Mouse (Mus musculus): Measurements from ENCODE around the gene Vps13a.
"Not testable (repeated sequence)": the region's sequence is repeated elsewhere in the genome, so short reads cannot be mapped to it uniquely, and the experiment has no call there.

The Vps13a gene

DNA sequence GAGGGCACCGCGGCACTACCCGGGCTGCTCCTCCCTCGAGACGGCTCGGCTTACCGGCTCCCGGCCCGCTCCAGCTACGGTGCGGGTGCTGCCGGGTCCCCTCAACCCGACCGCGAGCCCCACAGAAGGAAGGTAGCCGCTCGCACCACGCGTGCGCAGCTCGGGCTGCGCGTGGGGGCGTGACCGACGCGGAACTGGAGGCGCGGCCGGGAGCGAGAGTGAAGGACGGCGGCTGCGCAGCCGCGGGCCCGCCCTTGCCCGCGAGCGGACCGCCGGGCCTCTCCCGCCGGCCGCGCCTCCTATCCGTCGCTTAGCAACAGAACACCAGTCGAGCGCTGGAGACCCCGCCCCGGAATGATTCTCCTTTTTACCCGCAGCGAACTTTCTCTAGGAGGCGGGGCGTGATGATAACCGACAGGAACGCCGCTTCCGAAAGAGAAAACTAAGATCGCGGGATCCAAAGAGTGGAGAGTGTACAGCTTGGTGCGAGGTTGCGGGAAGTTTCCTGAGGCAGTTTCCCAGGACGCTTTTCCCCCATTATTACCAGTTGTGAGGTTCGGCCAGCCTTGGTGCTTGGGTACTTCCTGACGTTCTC is at the start of gene Vps13a:
Gene Vps13a (minus strand): TSS at position 144 of the 595 bp plus-strand sequence.
- DNase-seq (ENCODE audit: low read depth, low spot score), result peak; percentile 94

DNA sequence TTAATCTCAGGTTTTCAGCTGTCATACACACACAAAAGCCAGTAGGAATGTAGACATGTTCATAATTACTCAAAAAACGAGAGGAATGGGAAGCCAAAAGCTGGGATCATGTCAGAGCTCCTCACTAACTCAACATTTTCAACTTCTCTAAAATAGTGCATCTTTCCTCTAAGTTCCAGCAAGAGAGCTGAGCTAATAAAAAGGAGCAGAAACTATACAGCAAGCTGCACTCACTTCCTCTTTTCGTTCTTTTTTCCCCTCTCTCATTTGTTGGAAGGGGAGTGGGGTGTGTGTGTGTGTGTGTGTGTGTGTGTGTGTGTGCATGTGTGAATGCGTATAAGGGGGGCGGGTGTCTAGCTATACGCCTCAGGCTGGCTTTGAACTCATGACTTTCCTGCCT is 46.9 kb upstream of the Vps13a start:
- DNase-seq (ENCODE audit: low read depth, low spot score), result no peak

DNA sequence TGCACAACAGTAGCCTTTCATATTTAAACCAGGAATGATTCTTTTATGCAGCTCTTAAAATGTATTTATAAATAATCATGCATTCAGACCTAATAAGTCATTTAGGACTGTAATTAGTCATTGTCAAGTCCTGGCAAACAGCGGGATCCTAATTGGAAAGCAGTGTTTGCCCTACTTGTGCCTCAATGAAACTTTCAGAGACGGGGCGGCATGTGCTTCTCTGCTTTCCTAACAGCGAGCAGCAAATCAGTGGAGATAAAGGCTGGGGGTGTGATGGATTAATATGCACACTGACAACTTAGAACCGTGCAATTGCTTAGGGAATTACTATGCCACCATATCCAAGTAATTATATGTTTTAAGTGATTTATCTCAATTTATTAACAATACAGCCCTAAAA is 44.5 kb upstream of the Vps13a start:
- DNase-seq (ENCODE audit: low read depth, low spot score), result no peak

DNA sequence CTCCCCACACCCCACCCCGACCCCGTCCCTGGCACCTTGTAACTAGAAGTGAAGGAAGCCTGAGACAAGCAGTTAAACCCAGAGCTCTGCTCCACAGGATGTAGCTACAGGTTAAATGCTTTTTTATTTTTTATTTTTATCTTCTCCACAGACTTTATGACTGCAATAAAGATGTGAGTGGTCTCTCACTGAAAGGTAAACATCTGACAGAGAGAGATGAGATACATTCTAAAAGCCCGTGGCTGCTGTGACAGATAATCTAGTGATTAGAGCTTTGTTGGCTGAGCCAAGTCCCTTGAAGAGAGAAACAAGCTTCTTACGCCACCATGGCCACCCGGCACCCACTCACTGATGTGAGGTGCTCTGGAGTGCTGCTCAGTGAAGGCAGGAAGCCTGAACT is 34.1 kb upstream of the Vps13a start:
- DNase-seq (ENCODE audit: low read depth, low spot score), result no peak

DNA sequence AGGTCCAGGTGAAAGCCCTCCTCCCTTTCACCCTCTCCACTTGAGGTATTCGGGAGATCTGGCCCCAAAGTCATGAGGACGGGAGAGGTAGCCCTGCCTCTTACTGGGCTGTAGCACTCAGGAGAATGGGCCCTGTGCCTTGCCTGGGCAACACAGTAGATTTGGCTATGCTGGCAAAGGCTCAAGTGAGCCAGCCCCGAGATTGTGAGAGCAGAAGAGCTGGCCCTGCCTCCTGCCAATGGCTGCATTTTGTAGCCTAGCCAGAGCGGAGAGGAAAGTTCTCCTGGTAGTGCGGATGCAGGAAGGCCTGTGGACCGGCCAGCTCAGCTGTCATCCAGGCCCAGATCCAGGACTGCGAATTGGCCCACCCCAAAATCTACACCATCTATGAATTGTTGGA is 32.6 kb upstream of the Vps13a start:
- no peak for DNase-seq (ENCODE audit: low read depth, low spot score)

DNA sequence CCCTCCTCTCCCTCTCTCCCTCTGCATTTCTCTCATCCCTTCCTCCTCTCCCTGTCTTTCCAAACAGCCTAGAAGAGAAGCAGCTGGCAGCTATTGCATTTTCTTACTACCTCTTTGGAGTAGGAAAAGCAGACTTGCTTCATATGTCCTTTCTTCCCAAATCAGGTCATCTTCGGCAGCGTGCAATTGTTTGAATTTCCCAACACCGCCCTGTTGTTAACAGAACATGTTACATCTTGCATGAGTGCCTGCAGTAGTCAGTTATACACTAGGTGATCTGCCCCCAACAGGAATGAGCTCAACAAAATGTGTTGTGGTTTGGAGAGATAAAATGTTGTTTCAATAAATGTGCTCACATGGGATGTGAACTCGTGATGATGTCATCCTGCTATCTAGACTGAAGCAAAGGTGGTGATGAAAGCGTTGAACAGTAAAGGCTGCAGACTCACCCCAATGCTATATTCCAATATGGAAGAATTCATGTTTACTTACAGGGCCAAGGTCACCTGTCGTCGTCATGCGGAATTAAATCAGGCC is 31.4 kb upstream of the Vps13a start:
- no peak for DNase-seq (ENCODE audit: low read depth, low spot score)

DNA sequence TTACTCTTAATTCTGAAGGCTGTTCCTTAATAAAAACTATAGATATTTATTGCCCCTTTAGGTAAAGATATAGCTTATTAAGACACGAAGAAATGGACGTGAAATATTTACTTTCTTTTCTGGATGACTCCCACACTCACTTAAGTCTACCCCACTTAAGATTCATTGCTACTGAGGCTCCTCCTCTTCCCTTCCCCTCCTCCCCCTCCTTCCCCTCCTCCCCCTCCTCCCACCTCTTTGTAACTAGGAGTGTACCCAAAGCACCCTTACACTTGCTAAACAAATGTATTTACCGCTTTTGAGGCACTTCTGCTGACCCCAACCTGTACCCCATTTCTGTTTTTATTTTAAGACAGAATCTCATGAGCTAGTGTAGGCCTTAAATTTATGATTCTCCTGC is 24.4 kb upstream of the Vps13a start:
- no peak for DNase-seq (ENCODE audit: low read depth, low spot score)

DNA sequence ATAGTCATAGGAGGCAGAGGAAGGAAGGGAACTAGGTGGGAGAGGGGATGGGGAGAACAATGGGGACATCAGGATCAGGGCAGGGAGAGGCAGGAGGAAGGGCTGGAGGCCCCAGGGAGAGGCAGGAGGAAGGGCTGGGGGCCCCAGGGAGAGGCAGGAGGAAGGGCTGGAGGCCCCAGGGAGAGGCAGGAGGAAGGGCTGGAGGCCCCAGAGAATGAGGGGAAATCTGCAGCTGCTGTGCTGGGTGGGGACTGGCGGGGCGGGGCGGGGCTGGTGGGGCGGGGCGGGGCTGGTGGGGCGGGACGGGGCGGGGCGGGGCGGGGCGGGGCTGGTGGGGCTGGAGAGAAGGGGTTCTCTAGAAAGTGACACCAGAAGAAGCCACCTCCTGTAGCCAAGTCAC is 23.8 kb upstream of the Vps13a start:
- DNase-seq (ENCODE audit: low read depth, low spot score), result no peak

DNA sequence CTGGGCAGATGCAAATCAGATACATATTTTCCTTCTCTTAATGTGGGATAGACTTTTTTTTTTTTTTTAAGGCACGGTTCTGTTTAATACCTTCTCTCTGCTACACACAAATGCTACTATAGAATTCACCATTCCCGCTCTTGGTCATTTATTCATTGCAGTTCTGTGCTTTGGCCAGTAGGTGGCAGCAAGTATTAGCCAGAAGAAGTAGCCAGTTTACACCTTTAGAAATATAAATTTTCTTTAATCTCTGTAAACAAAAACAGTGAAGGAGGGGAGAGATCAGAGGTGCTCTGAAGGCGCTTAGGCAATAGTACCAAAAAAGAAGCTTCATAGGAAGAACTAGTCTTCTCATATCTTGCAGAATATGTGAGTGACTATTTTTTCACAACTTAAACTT is 22.0 kb upstream of the Vps13a start:
- peak; percentile 56 for DNase-seq (ENCODE audit: low read depth, low spot score)

DNA sequence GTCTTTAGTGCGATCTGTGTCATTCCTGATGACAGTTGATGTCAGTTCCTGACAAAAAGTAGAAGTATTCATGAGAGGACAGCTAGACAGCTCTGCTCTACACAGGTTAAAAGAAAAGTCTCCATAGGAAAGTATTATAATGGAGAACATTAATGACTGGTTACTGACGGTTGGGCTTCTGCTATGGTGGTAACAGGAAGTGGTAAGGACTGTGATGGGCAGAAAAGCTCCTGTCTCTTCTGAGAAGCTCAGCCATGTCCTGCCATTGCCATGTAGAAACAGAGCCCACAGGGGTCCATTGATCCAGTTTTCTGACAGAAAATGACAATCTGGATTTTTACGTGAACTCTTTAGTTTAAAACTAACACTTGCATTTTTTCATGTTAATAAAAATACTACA is 21.4 kb upstream of the Vps13a start:
- DNase-seq (ENCODE audit: low read depth, low spot score), result no peak

DNA sequence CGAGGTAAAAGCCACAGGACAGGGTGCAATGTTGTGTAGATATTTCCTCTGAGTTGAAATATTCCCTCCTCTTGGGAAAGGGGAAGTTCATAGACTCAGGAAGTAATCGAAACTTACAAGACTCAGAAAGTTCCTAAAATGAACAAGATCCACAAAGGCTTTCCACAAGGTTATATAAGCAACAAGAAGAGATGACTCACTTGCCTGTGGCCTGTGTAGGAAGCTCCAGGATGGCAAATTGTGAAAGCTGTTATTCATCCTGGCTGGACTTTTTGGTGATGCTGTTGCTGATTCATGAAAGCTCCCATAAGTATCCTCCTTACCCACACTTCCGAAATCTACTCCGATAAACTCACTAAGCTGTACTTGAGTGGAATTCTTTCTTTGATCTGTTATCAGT is 17.2 kb upstream of the Vps13a start:
- DNase-seq (ENCODE audit: low read depth, low spot score), result no peak

DNA sequence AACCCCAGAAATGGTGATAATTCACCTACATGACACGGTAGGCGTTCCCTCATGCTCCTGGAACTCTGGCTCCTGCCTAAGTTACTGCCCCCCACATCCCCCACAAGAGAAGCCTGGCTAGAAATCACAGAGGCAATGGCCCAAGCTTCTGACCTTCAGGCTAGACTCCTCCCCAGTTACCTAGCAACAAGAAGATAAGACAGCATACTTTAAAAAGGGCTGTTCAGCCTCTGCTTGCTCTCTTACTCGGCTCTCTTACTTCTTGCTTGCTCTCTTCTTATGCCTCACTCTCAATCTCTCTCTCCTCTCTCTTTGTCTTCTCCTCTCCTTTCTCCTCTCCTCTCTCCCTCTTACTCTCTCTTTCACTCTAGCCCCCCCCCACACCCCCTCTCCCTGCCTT is 13.8 kb upstream of the Vps13a start:
- not testable (repeated sequence) for DNase-seq (ENCODE audit: low read depth, low spot score)

DNA sequence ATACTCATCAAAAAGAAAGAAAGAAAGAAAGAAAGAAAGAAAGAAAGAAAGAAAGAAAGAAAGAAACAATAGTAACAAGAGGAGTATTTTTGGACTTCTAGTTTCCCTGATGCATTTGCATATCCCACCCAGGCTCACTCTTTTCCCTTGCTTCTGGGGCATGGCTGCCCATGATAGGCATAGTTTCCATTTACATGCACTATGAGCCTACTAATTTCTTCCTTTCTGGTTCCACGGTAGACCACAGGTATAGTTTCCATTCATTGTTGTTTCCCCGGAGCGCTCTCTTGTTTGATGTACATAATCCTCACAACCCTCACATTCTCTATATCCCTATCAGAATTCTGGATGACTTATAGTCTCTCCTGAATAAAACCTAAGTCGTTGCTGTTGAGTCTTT is 9.2 kb upstream of the Vps13a start:
- no peak for DNase-seq (ENCODE audit: low read depth, low spot score)

DNA sequence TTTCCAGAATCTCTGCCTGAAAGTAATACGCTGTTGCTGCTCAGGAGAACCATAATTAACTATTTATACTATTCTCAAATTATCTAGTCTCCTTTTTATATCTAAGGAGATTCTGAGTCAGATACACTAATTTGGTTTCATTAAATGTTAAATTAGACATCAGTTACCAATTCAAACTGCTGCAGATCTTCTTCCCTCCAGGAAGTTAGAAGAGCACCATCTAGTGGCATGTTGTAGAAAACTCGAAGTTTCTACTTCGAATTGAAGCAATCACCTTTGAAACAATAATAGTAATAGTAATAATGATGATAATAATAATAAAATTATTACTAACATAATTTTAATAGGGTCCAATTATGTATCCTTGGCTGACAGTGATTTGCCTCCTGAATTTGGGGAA is 4.1 kb upstream of the Vps13a start:
- no peak for DNase-seq (ENCODE audit: low read depth, low spot score)

DNA sequence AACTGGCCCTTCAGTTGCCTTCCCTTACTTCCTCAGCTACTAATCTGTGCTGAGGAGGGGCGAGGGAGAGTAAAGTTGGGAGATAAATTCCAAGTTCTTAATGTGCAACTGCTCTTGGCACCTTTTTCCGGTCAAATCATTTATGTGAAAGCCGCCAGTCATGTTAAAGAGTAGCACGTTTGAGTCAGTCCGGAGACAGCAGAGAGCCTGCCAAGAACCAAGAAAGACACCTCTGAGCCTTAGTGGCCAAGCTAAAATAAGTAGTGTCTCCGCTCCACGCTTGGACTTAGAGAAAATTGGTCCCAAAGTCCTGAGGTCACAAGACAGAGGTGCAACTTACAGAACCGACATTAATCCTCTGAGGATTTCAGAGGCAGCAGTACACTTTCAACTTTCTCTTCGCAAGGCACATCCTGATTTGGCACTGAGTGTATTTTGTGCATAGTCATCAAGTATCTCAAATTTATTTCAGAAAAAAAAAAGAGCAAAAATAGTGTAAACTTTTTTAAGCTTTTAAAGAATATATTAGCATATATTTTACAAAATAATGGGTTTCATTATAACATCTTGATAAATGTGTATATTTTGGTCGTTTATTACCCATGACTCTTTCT is 780 bp upstream of the Vps13a start:
- no peak for DNase-seq (ENCODE audit: low read depth, low spot score)

DNA sequence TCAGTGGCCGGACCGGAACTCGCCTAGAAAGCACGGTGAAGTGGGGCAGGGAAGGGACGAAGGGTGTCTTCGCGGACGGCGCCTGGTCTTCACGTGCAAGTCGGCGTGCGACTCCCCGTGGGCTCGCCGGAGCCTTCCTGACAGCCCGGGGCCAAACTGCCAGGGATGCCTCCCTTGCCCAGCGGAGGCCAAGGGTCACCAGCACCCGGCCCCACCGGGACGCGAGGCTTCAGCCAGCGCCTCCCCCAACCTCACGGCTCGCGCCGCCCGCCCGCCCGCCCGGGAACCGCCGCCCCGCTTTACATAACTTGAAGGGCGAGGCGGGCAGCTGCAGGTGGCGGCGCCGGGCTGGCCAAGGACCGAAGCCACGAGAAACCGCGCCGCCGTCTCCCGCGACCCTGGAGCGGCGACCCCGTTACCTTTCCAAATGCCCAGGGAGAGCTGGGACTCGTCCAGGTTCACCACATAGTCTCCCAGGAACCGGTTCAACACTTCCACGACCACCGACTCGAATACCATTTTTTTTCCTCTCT is 416 bp downstream of the Vps13a start:
- peak; percentile 31 for DNase-seq (ENCODE audit: low read depth, low spot score)

DNA sequence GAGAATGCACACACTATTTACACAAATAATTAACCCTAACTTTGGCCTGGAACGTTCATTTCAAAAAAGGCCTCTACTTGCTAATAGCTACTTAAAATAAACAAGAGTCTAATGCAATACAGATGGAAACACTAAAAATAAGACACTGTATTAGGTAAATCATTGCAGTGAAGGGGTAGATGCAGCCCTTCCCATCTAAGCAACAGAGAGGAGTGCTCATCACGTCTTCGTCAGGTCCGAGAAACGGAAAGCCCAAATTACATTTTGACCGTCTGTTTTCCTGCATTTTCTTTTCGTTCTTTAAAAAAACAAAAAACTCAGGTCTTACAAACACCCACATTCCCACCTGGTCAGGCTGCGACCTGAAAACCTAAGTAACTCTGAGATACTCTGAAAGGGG is 947 bp downstream of the Vps13a start:
- no peak for DNase-seq (ENCODE audit: low read depth, low spot score)

DNA sequence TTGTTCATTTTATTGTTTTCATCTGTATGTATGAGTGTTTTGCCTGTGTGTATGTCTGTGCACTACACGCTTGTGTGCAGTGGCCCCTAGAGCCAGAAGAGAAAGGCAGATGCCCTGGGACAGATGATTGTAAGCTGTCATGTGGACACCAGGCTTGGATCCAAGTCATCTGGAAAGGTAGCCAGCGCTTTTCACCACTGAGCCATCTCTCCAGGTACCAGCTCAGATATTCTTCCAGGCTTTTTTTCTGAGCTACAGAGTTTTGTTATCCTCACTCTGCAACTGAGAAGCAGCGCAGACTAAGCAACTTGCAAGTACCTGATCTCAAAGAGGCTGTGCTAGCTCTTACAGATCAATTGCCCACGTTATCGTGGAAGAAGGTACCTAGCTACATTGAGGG is 1.5 kb downstream of the Vps13a start:
- DNase-seq (ENCODE audit: low read depth, low spot score), result no peak

DNA sequence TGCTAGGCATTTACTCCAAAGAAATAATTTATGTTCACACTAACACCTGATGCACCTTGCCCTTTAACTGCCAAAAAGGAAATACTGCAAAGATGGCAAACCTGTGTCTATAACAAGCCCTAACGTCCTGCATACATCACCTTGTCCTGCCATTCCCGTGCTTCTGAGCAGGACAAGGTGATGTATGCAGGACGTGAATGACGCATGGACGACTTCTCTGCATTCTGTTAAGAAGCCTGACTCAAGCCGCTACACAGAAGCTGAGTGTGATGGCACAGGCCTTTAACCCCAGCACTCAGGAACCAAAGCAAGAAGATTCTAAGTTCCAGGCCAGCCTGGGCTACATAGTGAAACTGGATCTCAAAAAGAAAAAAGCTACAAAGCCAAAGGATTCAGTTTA is 2.2 kb downstream of the Vps13a start:
- DNase-seq (ENCODE audit: low read depth, low spot score), result no peak

DNA sequence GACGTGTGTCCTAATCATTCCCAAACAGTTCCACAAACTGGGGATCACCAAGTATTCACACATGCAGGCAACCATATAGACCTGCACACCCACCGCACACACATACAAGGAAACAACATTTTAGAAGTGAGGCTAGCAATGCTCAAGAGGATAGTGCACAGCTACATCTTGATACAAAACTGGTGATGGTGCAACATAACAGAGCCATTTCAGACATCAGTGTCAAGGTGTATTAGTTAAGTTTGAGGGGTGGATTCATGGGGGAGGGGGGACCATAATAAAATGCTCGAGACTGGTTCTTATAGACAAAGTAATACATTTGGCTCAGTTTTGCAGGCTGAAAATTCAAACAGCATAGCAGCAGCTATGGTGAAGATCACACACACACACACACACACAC is 2.8 kb downstream of the Vps13a start:
- DNase-seq (ENCODE audit: low read depth, low spot score), result no peak

DNA sequence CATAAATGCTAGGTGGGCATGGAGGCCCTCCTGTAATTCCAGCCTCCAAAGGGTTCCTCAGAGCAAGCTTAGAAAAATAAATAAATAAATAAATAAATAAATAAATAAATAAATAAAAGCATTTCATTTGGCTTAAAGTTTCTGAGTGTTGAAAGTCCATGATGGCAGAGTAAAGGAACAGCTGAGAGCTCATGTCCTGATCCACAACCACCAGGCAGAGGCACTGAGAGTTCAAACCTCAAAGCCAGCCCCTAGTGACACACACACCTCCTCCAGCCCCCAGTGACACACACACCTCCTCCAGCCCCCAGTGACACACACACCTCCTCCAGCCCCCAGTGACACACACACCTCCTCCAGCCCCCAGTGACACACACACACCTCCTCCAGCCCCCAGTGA is 3.3 kb downstream of the Vps13a start:
- not testable (repeated sequence) for DNase-seq (ENCODE audit: low read depth, low spot score)

DNA sequence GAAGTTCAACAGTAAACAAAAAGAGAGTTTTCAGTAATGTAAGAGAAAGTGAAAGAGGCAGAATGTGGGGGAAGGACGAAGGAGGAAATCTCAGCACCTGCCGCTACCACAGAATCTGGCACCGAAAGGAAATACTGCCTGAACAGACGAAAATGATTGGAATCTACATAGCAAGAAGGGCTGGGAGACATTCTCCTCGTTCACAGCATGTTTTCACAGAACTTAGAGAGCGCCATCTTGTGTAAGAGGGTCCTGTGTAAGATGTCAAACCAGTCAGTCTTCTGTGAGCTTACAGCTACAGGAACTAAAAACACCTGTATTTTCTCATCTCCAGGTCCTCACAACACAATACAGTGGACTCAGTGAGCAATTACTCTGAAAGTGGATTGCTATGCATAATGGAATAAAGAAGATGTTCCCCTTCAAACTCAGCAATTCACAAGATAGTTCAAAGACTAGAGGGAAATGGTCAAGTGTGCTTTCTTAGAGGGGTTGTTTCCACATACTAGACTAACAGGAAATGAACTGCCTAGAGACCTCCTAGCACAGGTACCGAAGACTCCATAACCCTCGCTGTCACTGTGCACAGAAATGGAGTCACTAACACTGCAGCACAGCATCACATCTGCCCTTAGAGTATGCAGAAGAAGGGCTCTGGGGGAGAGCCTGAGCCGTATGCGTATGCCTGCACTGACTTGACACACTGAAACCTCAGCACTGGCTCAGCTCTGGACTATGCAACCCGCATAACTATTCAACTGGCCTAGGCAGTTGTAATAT is 7.3 kb downstream of the Vps13a start:
- no peak for DNase-seq (ENCODE audit: low read depth, low spot score)

DNA sequence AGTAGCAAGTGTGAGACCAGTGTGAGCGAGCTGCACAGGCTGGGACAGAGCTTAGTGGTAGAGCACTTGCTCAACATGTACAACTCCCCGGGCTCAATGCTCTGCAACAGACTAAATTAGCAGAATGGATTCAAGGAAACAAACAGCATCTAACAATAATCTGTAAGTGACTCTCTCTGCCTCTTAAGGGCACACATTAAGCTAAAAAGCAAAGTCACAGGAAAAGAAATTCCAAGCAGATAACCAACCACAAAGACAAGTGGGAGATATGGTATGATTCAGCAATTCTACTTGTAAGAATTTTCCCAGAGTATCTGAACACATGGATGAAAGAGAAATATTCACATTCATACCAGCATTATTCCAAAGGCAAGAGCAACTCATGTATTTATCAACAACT is 13.3 kb downstream of the Vps13a start:
- DNase-seq (ENCODE audit: low read depth, low spot score), result no peak
